Mouse (Mus musculus) embryonic facial prominence, embryonic 10.5 days (tissue): Measurements from ENCODE around the gene Kcnma1. TPM values are rescaled to one million over a fixed set of nuclear protein-coding genes. Genes with fewer than 3 reads are reported as not detected.

Experiments
- DNase-seq: peaks from one replicate; pipeline ENCODE4 v3.0.0-alpha.2; 2017; ENCODE audit warnings: low spot score
- H3K27ac ChIP-seq: fragments of 300-500 bp; sonication (generic); replicated peaks from 2 replicates; pipeline ENCODE4 v1.5.1; 2016; ENCODE audit warnings: mild to moderate bottlenecking
- H3K27me3 ChIP-seq: fragments of 300-500 bp; sonication (generic); replicated peaks from 2 replicates; pipeline ENCODE4 v1.6.1; 2016; ENCODE audit warnings: low read depth, mild to moderate bottlenecking; ENCODE audit not compliant: poor library complexity, severe bottlenecking
- H3K36me3 ChIP-seq: fragments of 300-500 bp; sonication (generic); replicated peaks from 2 replicates; pipeline ENCODE4 v1.6.1; 2016; ENCODE audit warnings: mild to moderate bottlenecking, moderate library complexity
- H3K4me1 ChIP-seq: fragments of 300-500 bp; sonication (generic); 2 replicates; pipeline ENCODE4 v1.6.1; 2016
- H3K4me3 ChIP-seq: fragments of 300-500 bp; sonication (generic); 2 replicates; pipeline ENCODE4 v1.5.1; 2016; ENCODE audit warnings: mild to moderate bottlenecking, moderate library complexity
- H3K9me3 ChIP-seq: fragments of 300-500 bp; sonication (generic); 2 replicates; pipeline ENCODE4 v1.6.1; 2016; ENCODE audit warnings: mild to moderate bottlenecking
- WGBS: fragments of 180-500 bp; shearing (Covaris S2); methylation state at CpG from one replicate; pipeline ENCODE4 v1.1.7; 2016; 5-methylcytosine and 5-hydroxymethylcytosine counted together
- polyA plus RNA-seq: library from polyadenylated mRNA; unstranded; fragments of >200 nt; fragmentation: Nextera tagmentation; extraction: Ambion mirVana; gene quantifications from 2 replicates; pipeline ENCODE4 v1.2.1, GENCODE M21; 2016

The Kcnma1 gene
- polyA plus RNA-seq, 1 experiment from 2014 or later = 0.70 TPM

DNA sequence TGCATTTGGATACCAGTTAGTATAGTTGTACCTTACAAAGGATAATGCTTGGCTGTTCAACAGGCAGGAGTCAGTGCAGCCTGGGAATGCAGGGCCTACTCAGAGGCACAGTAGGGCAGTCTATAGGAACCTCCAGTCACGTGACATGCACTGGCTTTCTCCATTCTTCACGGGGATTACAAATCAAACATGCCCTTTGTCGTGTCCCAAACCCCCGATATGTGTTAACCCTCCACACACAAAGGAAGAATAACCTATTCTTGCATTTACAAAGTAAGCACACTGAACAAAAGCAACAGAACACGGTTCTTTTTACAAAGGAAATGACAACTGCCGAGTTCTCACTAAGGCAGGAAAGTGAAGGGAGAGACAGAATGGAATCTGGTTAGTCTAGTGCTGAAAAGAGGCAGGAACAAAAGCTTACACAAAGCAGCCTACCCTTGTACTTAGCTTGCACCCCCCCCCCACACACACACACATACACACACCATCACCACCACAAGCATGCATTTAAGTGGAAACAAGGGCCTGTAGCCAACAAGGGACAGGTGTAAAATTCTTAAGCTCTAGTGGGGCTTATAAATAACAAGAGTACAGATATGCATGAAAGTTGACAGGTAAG is 421.4 kb downstream of the Kcnma1 start:
- H3K9me3 ChIP-seq = no peaks in the 10 kb centered on the region
- H3K4me1 ChIP-seq = 0 out of 2 replicates have a peak, but pooled peaks cover 4% of the 10 kb centered on the region
- peak; percentile 10 for DNase-seq
- H3K4me3 ChIP-seq = no peak overlapping the region
- no peaks in the 10 kb centered on the region for H3K27me3 ChIP-seq
- no peaks in the 10 kb centered on the region for H3K36me3 ChIP-seq
- no peak overlapping the region for H3K27ac ChIP-seq
- 39% methylated on average over 6 of the region's 6 CpGs for WGBS

- H3K27ac ChIP-seq = no peak overlapping the region
- WGBS = 79% methylated on average over 7 of the region's 7 CpGs
- H3K4me3 ChIP-seq = no peak overlapping the region
- H3K9me3 ChIP-seq = no peaks in the 10 kb centered on the region
- H3K27me3 ChIP-seq = no peaks in the 10 kb centered on the region
- no peak for DNase-seq
- 0 out of 2 replicates have a peak, but pooled peaks cover 4% of the 10 kb centered on the region for H3K4me1 ChIP-seq
- no peaks in the 10 kb centered on the region for H3K36me3 ChIP-seq
These were observed 424.4 kb downstream of the Kcnma1 start for GRCm38 (mm10) chr14:23589744-23590481.

- no peaks in the 10 kb centered on the region for H3K36me3 ChIP-seq
- no peak overlapping the region for H3K4me3 ChIP-seq
- WGBS = 83% methylated on average over 9 of the region's 9 CpGs
- no peak for DNase-seq
- 0 out of 2 replicates have a peak, but pooled peaks cover under 1% of the 10 kb centered on the region for H3K4me1 ChIP-seq
- no peaks in the 10 kb centered on the region for H3K27me3 ChIP-seq
- no peaks in the 10 kb centered on the region for H3K9me3 ChIP-seq
- no peak overlapping the region for H3K27ac ChIP-seq
These were observed 426.8 kb downstream of the Kcnma1 start for GRCm38 (mm10) chr14:23587451-23587850.

DNA sequence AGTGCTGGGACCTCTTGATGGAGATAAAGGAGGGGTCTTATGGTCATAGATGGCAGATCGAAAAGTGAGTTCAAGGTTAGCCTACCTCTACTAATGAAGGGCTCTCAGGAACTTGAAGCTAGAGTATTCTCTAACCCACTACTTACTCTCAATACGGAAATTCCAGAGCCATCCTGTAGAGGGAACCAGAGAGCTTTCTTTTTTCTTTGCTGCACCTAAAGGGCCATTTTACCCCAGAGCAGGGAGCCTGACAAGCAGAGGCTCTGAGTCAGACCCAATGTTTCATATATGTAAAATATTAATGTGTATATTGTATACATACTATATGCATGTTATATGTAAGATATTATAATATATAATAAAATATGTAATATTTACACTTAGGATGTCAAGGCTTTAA is 431.1 kb downstream of the Kcnma1 start:
- no peak overlapping the region for H3K27ac ChIP-seq
- no peaks in the 10 kb centered on the region for H3K9me3 ChIP-seq
- no peaks in the 10 kb centered on the region for H3K36me3 ChIP-seq
- no peaks in the 10 kb centered on the region for H3K4me1 ChIP-seq
- 0 out of 2 replicates have a peak, but pooled peaks cover 2% of the 10 kb centered on the region for H3K27me3 ChIP-seq
- H3K4me3 ChIP-seq = no peak overlapping the region
- 31% methylated on average over 2 of the region's 2 CpGs for WGBS
- DNase-seq = peak; percentile 26

GRCm38 (mm10) chr14:23581282-23581681 is 433.0 kb downstream of the Kcnma1 start:
- Histone ChIP-seq H3K36me3 (no peaks in the 10 kb centered on the region), H3K27me3 (0 out of 2 replicates have a peak, but pooled peaks cover 9% of the 10 kb centered on the region), H3K4me1 (no peaks in the 10 kb centered on the region), H3K9me3 (no peaks in the 10 kb centered on the region), H3K4me3 (no peak overlapping the region), H3K27ac (no peak overlapping the region)
- 86% methylated on average over 3 of the region's 3 CpGs for WGBS
- no peak for DNase-seq

GRCm38 (mm10) chr14:23575951-23576350 is 438.3 kb downstream of the Kcnma1 start:
- peak; percentile 38 for DNase-seq
- 3% methylated on average over 2 of the region's 2 CpGs for WGBS

DNA sequence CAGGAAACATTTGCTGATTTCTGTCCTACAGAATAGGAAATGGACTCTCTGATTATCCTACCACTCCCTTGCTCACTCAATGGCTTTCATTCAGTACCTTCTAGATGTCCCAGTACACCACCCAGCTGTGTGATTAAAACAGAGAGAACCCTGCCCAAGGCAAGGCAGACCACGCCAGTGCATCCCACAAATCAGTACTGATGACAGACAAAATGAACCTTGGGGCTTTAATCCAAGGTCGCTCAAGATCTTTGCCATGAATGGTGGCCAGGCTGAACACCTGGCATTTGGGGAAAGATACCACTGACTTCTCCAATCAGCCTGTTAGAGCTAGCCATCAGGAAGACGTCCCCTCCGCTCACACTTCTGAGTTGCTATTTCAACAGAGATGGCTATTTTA is 440.2 kb downstream of the Kcnma1 start:
- WGBS = 84% methylated on average over 4 of the region's 4 CpGs
- Histone ChIP-seq H3K27ac (no peak overlapping the region), H3K27me3 (0 out of 2 replicates have a peak, but pooled peaks cover 14% of the 10 kb centered on the region), H3K36me3 (no peaks in the 10 kb centered on the region), H3K4me1 (no peaks in the 10 kb centered on the region), H3K4me3 (no peak overlapping the region), H3K9me3 (no peaks in the 10 kb centered on the region)
- no peak for DNase-seq

More at GRCm38 (mm10) chr14:23575951-23576350, 438.3 kb downstream of the Kcnma1 start:
- H3K27me3 ChIP-seq = 0 out of 2 replicates have a peak, but pooled peaks cover 9% of the 10 kb centered on the region
- H3K4me1 ChIP-seq = no peaks in the 10 kb centered on the region
- H3K27ac ChIP-seq = no peak overlapping the region
- no peak overlapping the region for H3K4me3 ChIP-seq
- H3K36me3 ChIP-seq = no peaks in the 10 kb centered on the region
- no peaks in the 10 kb centered on the region for H3K9me3 ChIP-seq

DNA sequence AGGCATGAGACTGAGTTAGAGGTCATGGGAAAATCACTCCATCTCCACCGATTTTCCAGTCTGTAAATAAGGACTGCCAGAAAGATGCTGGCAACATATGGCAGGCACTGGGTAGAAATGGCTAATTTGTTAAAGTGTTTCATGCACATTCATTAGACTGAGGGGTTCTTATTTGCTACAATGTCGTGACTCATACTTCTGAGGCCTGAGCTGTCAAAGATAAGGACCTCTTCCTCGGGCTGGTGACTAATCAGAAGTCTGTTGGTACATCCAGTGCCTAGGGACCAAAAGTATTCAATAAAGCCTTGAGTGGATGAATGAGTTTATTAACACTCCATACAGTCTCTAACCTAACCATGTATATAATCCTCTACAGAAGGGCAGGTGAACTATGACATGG is 440.9 kb downstream of the Kcnma1 start:
- 71% methylated on average over 3 of the region's 3 CpGs for WGBS
- Histone ChIP-seq H3K27me3 (0 out of 2 replicates have a peak, but pooled peaks cover 13% of the 10 kb centered on the region), H3K36me3 (no peaks in the 10 kb centered on the region), H3K27ac (no peak overlapping the region), H3K4me1 (no peaks in the 10 kb centered on the region), H3K9me3 (no peaks in the 10 kb centered on the region), H3K4me3 (no peak overlapping the region)
- DNase-seq = no peak

DNA sequence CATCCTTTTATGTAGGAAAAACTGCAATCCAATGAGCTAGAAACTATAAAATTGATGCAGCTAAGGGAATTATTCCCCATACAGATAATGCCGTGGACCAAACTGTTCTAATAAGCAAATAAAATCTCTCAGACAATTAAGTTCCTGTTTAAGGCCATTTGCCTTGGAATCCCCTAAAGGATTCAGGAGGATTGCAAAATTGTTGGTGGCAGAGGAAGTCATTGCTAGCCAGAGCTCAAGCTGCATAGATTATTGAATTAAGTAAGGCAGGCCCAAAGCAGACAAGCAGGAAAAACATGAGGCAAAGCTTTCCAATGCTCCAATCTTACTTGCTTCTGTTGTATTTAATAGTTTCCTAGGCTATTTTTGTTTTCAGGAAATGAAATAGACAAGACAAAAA is 441.5 kb downstream of the Kcnma1 start:
- Histone ChIP-seq H3K4me3 (no peak overlapping the region), H3K27me3 (0 out of 2 replicates have a peak, but pooled peaks cover 9% of the 10 kb centered on the region), H3K9me3 (no peaks in the 10 kb centered on the region), H3K4me1 (no peaks in the 10 kb centered on the region), H3K36me3 (no peaks in the 10 kb centered on the region), H3K27ac (no peak overlapping the region)
- DNase-seq = no peak
- WGBS = 64% methylated on average over 1 of the region's 1 CpGs

DNA sequence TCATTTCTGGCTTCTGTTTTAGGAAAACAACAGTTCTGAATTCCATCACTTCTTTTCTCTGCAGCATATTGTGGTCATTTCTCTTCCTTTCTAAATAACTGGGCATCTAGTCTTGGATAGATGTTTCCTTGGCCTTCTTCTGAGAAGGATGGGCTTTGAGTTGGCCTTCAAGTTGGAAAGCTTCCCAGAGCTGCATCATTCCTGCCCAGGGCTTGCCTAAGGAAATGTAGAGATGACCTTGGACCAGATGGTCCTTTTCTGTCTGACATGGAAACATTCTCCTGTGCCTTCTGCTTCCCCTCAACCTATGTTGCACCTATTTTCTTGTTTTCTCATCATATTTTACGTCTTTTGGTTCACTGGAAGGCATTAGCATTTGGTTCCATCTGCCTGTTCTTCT is 444.0 kb downstream of the Kcnma1 start:
- Histone ChIP-seq H3K27me3 (0 out of 2 replicates have a peak, but pooled peaks cover 4% of the 10 kb centered on the region), H3K27ac (no peak overlapping the region), H3K36me3 (no peaks in the 10 kb centered on the region), H3K9me3 (no peaks in the 10 kb centered on the region), H3K4me1 (no peaks in the 10 kb centered on the region), H3K4me3 (no peak overlapping the region)
- 70% methylated on average over 1 of the region's 1 CpGs for WGBS
- DNase-seq = no peak

- Histone ChIP-seq H3K36me3 (no peaks in the 10 kb centered on the region), H3K4me1 (no peaks in the 10 kb centered on the region), H3K9me3 (no peaks in the 10 kb centered on the region), H3K27ac (no peak overlapping the region), H3K27me3 (0 out of 2 replicates have a peak, but pooled peaks cover 4% of the 10 kb centered on the region), H3K4me3 (no peak overlapping the region)
- DNase-seq = no peak
- WGBS = 90% methylated on average over 3 of the region's 3 CpGs
These were observed 448.4 kb downstream of the Kcnma1 start for GRCm38 (mm10) chr14:23565931-23566330.

DNA sequence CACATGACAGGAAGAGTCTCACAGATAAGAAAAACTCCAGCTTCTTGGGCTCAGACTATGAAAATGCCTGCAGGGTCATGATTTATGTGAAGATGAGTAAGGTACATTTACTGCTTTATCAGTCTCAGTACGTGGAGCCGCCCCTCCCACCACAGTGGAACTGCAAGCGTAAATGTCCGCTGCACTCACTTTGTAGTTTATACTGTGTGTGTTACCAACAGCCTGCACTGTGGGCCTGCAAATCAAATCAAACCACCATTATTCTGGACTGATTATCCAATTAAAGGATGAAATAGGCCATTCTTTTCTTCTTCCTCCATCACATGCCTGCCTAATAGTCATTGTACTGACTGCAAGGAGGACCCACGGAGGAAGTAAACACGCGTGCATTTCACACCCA is 449.8 kb downstream of the Kcnma1 start:
- Histone ChIP-seq H3K9me3 (no peaks in the 10 kb centered on the region), H3K4me1 (no peaks in the 10 kb centered on the region), H3K4me3 (no peak overlapping the region), H3K36me3 (no peaks in the 10 kb centered on the region), H3K27me3 (0 out of 2 replicates have a peak, but pooled peaks cover 2% of the 10 kb centered on the region), H3K27ac (no peak overlapping the region)
- DNase-seq = no peak
- WGBS = 77% methylated on average over 7 of the region's 7 CpGs

DNA sequence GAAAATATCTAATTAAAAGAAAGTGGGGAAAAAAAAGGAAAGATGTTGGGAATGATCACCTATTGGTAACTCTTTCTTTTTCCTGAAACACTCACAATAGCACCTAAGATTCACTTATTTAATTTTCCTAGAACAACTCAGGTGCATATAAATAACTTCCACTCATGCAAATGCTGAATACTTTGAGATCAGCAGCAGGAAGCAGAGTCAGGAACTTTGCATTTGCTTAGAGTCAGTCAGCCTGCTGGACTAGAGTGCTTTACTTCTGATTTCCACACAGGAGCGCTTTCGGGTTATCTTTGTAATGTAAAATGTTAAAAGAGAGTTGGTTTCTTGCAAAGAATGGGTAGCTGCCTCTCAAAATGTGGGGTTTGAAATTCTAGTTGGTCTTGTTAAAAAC is 451.1 kb downstream of the Kcnma1 start:
- Histone ChIP-seq H3K27me3 (no peaks in the 10 kb centered on the region), H3K27ac (no peak overlapping the region), H3K36me3 (no peaks in the 10 kb centered on the region), H3K9me3 (no peaks in the 10 kb centered on the region), H3K4me3 (no peak overlapping the region), H3K4me1 (no peaks in the 10 kb centered on the region)
- no peak for DNase-seq
- 59% methylated on average over 2 of the region's 2 CpGs for WGBS
